Comparison of ENCODE assay signal across 29 mouse cellular contexts in genomic region chr6:65310176-65310575, GRCm38 (mm10).
DNase-seq lines count a peak whose midpoint lies in the region; ATAC-seq and TF ChIP-seq lines count a peak whose summit lies in the region.
"Had no signal": no experiment of that assay in that cellular context is flagged by ENCODE, and none has a peak within 500 bp of the region (broad histone marks: within the 10 kb centered on the region; RNA-seq: fewer than 3 reads in every experiment).

No protein-coding gene starts in this region.

- H3K27ac ChIP-seq in hindbrain, embryonic 10.5 days, result peak overlapping the region; percentile 81
- H3K27ac ChIP-seq in hindbrain, postnatal 0 days, result no peak overlapping the region
- peak overlapping the region; percentile 39; the same call in 1 of the 2 replicates for H3K27ac ChIP-seq in midbrain, embryonic 14.5 days (replicated peaks; ENCODE audit: low read depth, low read length)
- H3K27ac ChIP-seq: embryonic facial prominence, embryonic 15.5 days; limb, embryonic 13.5 days; liver, embryonic 12.5 days had no signal

- H3K9ac ChIP-seq in hindbrain, postnatal 0 days (replicated peaks; ENCODE audit: low read length), result no peak overlapping the region
- H3K9ac ChIP-seq in midbrain, embryonic 14.5 days (replicated peaks; ENCODE audit: low read length), result no peak overlapping the region
- H3K9ac ChIP-seq: embryonic facial prominence, embryonic 15.5 days; heart, embryonic 12.5 days; hindbrain, embryonic 15.5 days; limb, embryonic 13.5 days; liver, embryonic 12.5 days had no signal

- WGBS in hindbrain, embryonic 10.5 days, result 24% methylated on average over 1 of the region's 1 CpGs
- 13% methylated on average over 1 of the region's 1 CpGs for WGBS in hindbrain, postnatal 0 days
- 10% methylated on average over 1 of the region's 1 CpGs for WGBS in midbrain, embryonic 14.5 days

- ATAC-seq in hindbrain, postnatal 0 days, result no peak
- ATAC-seq in midbrain, embryonic 14.5 days (ENCODE audit: low FRiP score, low TSS enrichment), result no peak; the same call in 1 of the 2 replicates
- ATAC-seq: intestine, embryonic 16.5 days; liver, embryonic 12.5 days; Patski had no signal

- H3K4me2 ChIP-seq in hindbrain, postnatal 0 days (ENCODE audit: low read depth, low read length), result no peak overlapping the region
- H3K4me2 ChIP-seq in midbrain, embryonic 14.5 days (ENCODE audit: low read length), result no peak overlapping the region
- H3K4me2 ChIP-seq: embryonic facial prominence, embryonic 15.5 days; heart, embryonic 12.5 days; limb, embryonic 13.5 days; liver, embryonic 12.5 days had no signal

- peak; percentile 25 for DNase-seq in hindbrain, embryonic 10.5 days (ENCODE audit: low spot score)
- DNase-seq in hindbrain, postnatal 0 days (ENCODE audit: low spot score), result no peak
- DNase-seq in brain, embryonic 14.5 days (ENCODE audit: low read depth), result peak; percentile 54
- peak; percentile 38 for DNase-seq in embryo, embryonic 11 days
- DNase-seq in midbrain, embryonic 14.5 days, result peak; percentile 28
- no peak for DNase-seq in thymus, postnatal 4 days
- no peak for DNase-seq in lung, postnatal 10 days
- DNase-seq: adrenal gland, adult 2 months; B cell, adult 2 months; cerebellum, adult 18-20 months; cerebellum, postnatal 14 days; gastrocnemius, postnatal 14 days; heart, adult 18-20 months; heart, postnatal 10 days; kidney, postnatal 25 days; layer of hippocampus, postnatal 36 days; lung, adult 18-20 months; lung, postnatal 14 days; right cerebral cortex, postnatal 4 days; thymus, postnatal 14 days had no signal

- H3K4me3 ChIP-seq in hindbrain, embryonic 10.5 days, result no peak overlapping the region
- no peak overlapping the region for H3K4me3 ChIP-seq in hindbrain, postnatal 0 days (ENCODE audit: low read length)
- H3K4me3 ChIP-seq in midbrain, embryonic 14.5 days (replicated peaks; ENCODE audit: low read depth, low read length), result no peak overlapping the region
- H3K4me3 ChIP-seq: embryonic facial prominence, embryonic 15.5 days; heart, embryonic 12.5 days; hindbrain, embryonic 15.5 days; limb, embryonic 13.5 days; liver, embryonic 12.5 days had no signal

- H3K9me3 ChIP-seq in hindbrain, embryonic 10.5 days, result no peaks in the 10 kb centered on the region
- H3K9me3 ChIP-seq in hindbrain, postnatal 0 days (ENCODE audit: low read length), result no peaks in the 10 kb centered on the region
- H3K9me3 ChIP-seq in midbrain, embryonic 14.5 days (ENCODE audit: control insufficient read depth, low read length), result no peaks in the 10 kb centered on the region; the same call in 1 of the 2 replicates
- H3K9me3 ChIP-seq: embryonic facial prominence, embryonic 15.5 days; G1E; heart, embryonic 12.5 days; limb, embryonic 13.5 days; liver, embryonic 12.5 days had no signal

- no peaks in the 10 kb centered on the region for H3K36me3 ChIP-seq in hindbrain, embryonic 10.5 days
- H3K36me3 ChIP-seq in hindbrain, postnatal 0 days (ENCODE audit: insufficient read depth, low read length), result no peaks in the 10 kb centered on the region
- H3K36me3 ChIP-seq in midbrain, embryonic 14.5 days (ENCODE audit: control insufficient read depth, insufficient read depth, low read length), result no peaks in the 10 kb centered on the region
- H3K36me3 ChIP-seq: embryonic facial prominence, embryonic 15.5 days; G1E; heart, embryonic 12.5 days; hindbrain, embryonic 15.5 days; limb, embryonic 13.5 days; liver, embryonic 12.5 days had no signal

- peaks cover 29% of the 10 kb centered on the region for H3K4me1 ChIP-seq in hindbrain, embryonic 10.5 days (replicated peaks)
- H3K4me1 ChIP-seq in hindbrain, postnatal 0 days (ENCODE audit: insufficient read depth, low read length), result 0 out of 2 replicates have a peak, but pooled peaks cover 3% of the 10 kb centered on the region
- peaks cover 4% of the 10 kb centered on the region; the same call in 1 of the 2 replicates for H3K4me1 ChIP-seq in midbrain, embryonic 14.5 days (ENCODE audit: control insufficient read depth, insufficient read depth, low read length)
- H3K4me1 ChIP-seq: embryonic facial prominence, embryonic 15.5 days; heart, embryonic 12.5 days; limb, embryonic 13.5 days; liver, embryonic 12.5 days had no signal

- no peaks in the 10 kb centered on the region for H3K27me3 ChIP-seq in hindbrain, embryonic 10.5 days (ENCODE audit: insufficient read depth, poor library complexity, severe bottlenecking)
- no peaks in the 10 kb centered on the region for H3K27me3 ChIP-seq in hindbrain, postnatal 0 days (ENCODE audit: insufficient read depth, low read length)
- H3K27me3 ChIP-seq in midbrain, embryonic 14.5 days (ENCODE audit: control insufficient read depth, insufficient read depth, low read length), result no peaks in the 10 kb centered on the region
- H3K27me3 ChIP-seq: CH12.LX; embryonic facial prominence, embryonic 15.5 days; heart, embryonic 12.5 days; hindbrain, embryonic 15.5 days; limb, embryonic 13.5 days; liver, embryonic 12.5 days had no signal

- TF ChIP-seq CTCF in hindbrain, postnatal 0 days (IDR thresholded peaks at IDR 0.05; ENCODE audit: low read depth), result no peak
- no peak for TF ChIP-seq CTCF in brain, embryonic 14.5 days (IDR thresholded peaks at IDR 0.05; ENCODE audit: borderline replicate concordance, extremely low read depth, insufficient read depth, insufficient read length)

- TF ChIP-seq POLR2A in brain, embryonic 14.5 days (IDR thresholded peaks at IDR 0.05; ENCODE audit: borderline replicate concordance, extremely low read depth, insufficient read depth, insufficient read length, poor library complexity, severe bottlenecking), result no peak

Comparison
In these comparisons a context has a peak if more than half of its experiments do, and no peak if none do; other contexts are left out.
1. DNase-seq: peak in hindbrain, embryonic 10.5 days (single experiment), brain, embryonic 14.5 days (single experiment), embryo, embryonic 11 days (single experiment) and midbrain, embryonic 14.5 days (single experiment); none in hindbrain, postnatal 0 days (single experiment), thymus, postnatal 4 days (single experiment) and lung, postnatal 10 days (single experiment).